Mouse (Mus musculus): ENCODE measurements around the gene Dip2b. TPM values are rescaled to one million over a fixed set of nuclear protein-coding genes. Genes with fewer than 3 reads are reported as not detected.

The Dip2b gene
- total and polyA plus RNA-seq, 2 experiments = 2.0 to 3.1 TPM

DNA sequence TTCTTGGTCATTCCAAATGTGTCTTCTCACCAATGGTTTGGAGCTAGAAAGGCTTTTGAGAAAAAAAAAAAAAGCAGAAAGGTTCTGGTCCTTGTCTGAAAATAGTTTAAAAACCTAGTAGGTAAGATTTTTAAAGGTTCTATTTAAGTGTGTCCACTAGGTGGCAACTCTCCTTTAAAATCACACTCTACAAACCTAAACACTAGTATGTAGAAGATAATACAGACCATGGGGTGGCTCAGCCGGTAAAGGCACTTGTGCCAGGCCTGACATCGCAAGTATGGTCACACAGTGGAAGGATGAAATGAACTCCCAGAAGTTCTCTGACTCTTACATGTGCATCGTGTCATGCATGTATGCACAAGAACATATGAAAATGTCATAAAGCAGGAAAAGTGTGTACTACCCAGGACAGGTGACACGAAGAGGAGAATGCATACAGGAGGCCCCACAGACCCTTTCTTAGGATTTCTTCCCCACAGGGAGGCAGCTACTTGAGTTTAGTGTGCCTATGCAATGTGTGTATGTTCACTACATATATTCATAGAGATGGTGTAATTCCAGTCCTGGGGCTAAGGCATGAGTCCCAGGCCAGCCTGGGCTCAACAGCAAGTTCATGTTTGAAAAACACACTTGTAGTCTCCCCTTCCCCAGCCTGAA lies 224.9 kb downstream of the Dip2b start:
- no peak overlapping the region for H3K4me3 ChIP-seq (ENCODE audit: insufficient read depth, low read depth, low read length)
- WGBS = 33% methylated on average over 4 of the region's 4 CpGs
- no peaks in the 10 kb centered on the region for H3K27me3 ChIP-seq (ENCODE audit: control insufficient read depth, insufficient read depth, low read length)
- peaks cover 11% of the 10 kb centered on the region; the same call in 1 of the 2 replicates for H3K36me3 ChIP-seq (ENCODE audit: control insufficient read depth, insufficient read depth, low read length)
- H3K79me2 ChIP-seq (ENCODE audit: control insufficient read depth, insufficient read depth, low read length) = no peaks in the 10 kb centered on the region
- no peaks in the 10 kb centered on the region for H3K4me1 ChIP-seq (ENCODE audit: control insufficient read depth, insufficient read depth, low read length)
- TF ChIP-seq CTCF (IDR thresholded peaks at IDR 0.05; ENCODE audit: low read depth, low read length) (peak; percentile 22), POLR2A (IDR thresholded peaks at IDR 0.05; ENCODE audit: extremely low read depth, insufficient read depth, low read length) (no peak)
- DNase-seq (ENCODE audit: extremely low read depth, low read depth, low spot score) = peak; percentile 45
- H3K27ac ChIP-seq (replicated peaks; ENCODE audit: insufficient read depth, low read depth, low read length) = no peak overlapping the region
- no peak overlapping the region for H3K9ac ChIP-seq (ENCODE audit: low read depth, low read length)

GRCm38 (mm10) chr15:100265586-100266325 lies 227.3 kb downstream of the Dip2b start:
- H3K4me1 ChIP-seq (ENCODE audit: control insufficient read depth, insufficient read depth, low read length) = no peaks in the 10 kb centered on the region

DNA sequence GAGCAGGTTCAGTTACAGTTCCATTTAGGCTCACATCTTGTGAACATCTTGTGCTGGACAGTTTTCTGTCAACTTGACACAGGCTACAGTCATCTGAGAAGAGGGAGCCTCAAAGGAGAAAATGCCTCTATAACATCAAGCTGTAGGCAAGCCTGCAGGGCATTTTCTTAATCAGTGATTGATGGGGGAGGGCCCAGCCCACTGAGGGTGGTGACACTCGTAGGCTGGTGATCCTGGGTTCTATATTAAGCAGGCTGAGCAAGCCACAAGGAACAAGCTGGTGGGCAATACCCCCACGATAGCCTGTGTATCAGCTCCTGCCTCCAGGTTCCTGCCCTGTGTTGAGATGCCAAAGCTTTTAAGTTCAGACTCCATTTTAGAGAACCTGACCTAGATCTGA lies 230.5 kb downstream of the Dip2b start:
- DNase-seq (ENCODE audit: extremely low read depth, low read depth, low spot score) = no peak
- TF ChIP-seq POLR2A (IDR thresholded peaks at IDR 0.05; ENCODE audit: extremely low read depth, insufficient read depth, low read length) (no peak), CTCF (IDR thresholded peaks at IDR 0.05; ENCODE audit: low read depth, low read length) (no peak)
- H3K79me2 ChIP-seq (ENCODE audit: control insufficient read depth, insufficient read depth, low read length) = no peaks in the 10 kb centered on the region
- H3K9ac ChIP-seq (ENCODE audit: low read depth, low read length) = no peak overlapping the region
- H3K36me3 ChIP-seq (ENCODE audit: control insufficient read depth, insufficient read depth, low read length) = no peaks in the 10 kb centered on the region
- H3K27ac ChIP-seq (replicated peaks; ENCODE audit: insufficient read depth, low read depth, low read length) = no peak overlapping the region
- no peak overlapping the region for H3K4me3 ChIP-seq (ENCODE audit: insufficient read depth, low read depth, low read length)
- no peaks in the 10 kb centered on the region for H3K4me1 ChIP-seq (ENCODE audit: control insufficient read depth, insufficient read depth, low read length)
- 92% methylated on average over 2 of the region's 2 CpGs for WGBS
- H3K27me3 ChIP-seq (ENCODE audit: control insufficient read depth, insufficient read depth, low read length) = no peaks in the 10 kb centered on the region

More at GRCm38 (mm10) chr15:100265586-100266325, 227.3 kb downstream of the Dip2b start:
- DNase-seq (ENCODE audit: extremely low read depth, low read depth, low spot score) = no peak
- H3K4me3 ChIP-seq (ENCODE audit: insufficient read depth, low read depth, low read length) = no peak overlapping the region
- no peak overlapping the region for H3K27ac ChIP-seq (replicated peaks; ENCODE audit: insufficient read depth, low read depth, low read length)
- TF ChIP-seq CTCF (IDR thresholded peaks at IDR 0.05; ENCODE audit: low read depth, low read length) = no peak
- no peak for TF ChIP-seq POLR2A (IDR thresholded peaks at IDR 0.05; ENCODE audit: extremely low read depth, insufficient read depth, low read length)
- no peak overlapping the region for H3K9ac ChIP-seq (ENCODE audit: low read depth, low read length)
- H3K27me3 ChIP-seq (ENCODE audit: control insufficient read depth, insufficient read depth, low read length) = no peaks in the 10 kb centered on the region
- peaks cover 2% of the 10 kb centered on the region; the same call in 1 of the 2 replicates for H3K36me3 ChIP-seq (ENCODE audit: control insufficient read depth, insufficient read depth, low read length)
- 78% methylated on average over 4 of the region's 5 CpGs for WGBS
- no peaks in the 10 kb centered on the region for H3K79me2 ChIP-seq (ENCODE audit: control insufficient read depth, insufficient read depth, low read length)

Other genes starting within 250 kb of the Dip2b start
- gene Lima1, start 163.2 kb upstream of the Dip2b start, total RNA-seq (2014; rRNA removed) = 28.9 and 32.7 TPM in 2 replicates
- 11.2 and 16.0 TPM in 2 replicates for gene Lima1, start 163.2 kb upstream of the Dip2b start, polyA plus RNA-seq (2012; rRNA removed)
- gene Fam186a, start 71.6 kb upstream of the Dip2b start, total RNA-seq (2014; rRNA removed) = not detected in 2 replicates
- gene Fam186a, start 71.6 kb upstream of the Dip2b start, polyA plus RNA-seq (2012; rRNA removed) = not detected in 2 replicates
- gene Larp4, start 68.6 kb upstream of the Dip2b start, total RNA-seq (2014; rRNA removed) = 40.5 and 48.3 TPM in 2 replicates
- 26.5 and 32.7 TPM in 2 replicates for gene Larp4, start 68.6 kb upstream of the Dip2b start, polyA plus RNA-seq (2012; rRNA removed)
- 11.2 and 16.8 TPM in 2 replicates for gene Atf1, start 189.2 kb downstream of the Dip2b start, total RNA-seq (2014; rRNA removed)
- gene Atf1, start 189.2 kb downstream of the Dip2b start, polyA plus RNA-seq (2012; rRNA removed) = 35.1 and 36.3 TPM in 2 replicates
- not detected in 2 replicates for gene Tmprss12, start 242.2 kb downstream of the Dip2b start, total RNA-seq (2014; rRNA removed)
- gene Tmprss12, start 242.2 kb downstream of the Dip2b start, polyA plus RNA-seq (2012; rRNA removed) = not detected in 2 replicates